Mouse (Mus musculus): ENCODE measurements around the gene Elmo3.

GRCm38 (mm10) chr8:105283074-105283473 lies 22.3 kb upstream of the Elmo3 start:
- peak; percentile 99 for TF ChIP-seq CTCF (IDR thresholded peaks at IDR 0.05; ENCODE audit: low read depth)
- no peak for TF ChIP-seq EP300 (IDR thresholded peaks at IDR 0.05; ENCODE audit: low read depth)
